Mouse (Mus musculus) neural tube, embryonic 15.5 days (tissue): ENCODE measurements around the gene Tnni3k. TPM values are rescaled to one million over a fixed set of nuclear protein-coding genes. Genes with fewer than 3 reads are reported as not detected.

Source experiments
- ATAC-seq: fragments of 200-750 bp; cut with Nextera tagmentation; 2 replicates; pipeline ENCODE4 v1.8.0; 2017; ENCODE audit warnings: mild to moderate bottlenecking, moderate TSS enrichment, moderate library complexity; ENCODE audit not compliant: low FRiP score
- H3K27ac ChIP-seq: fragments of 300-500 bp; sonication (generic); replicated peaks from 2 replicates; pipeline ENCODE4 v1.5.1; 2015; ENCODE audit warnings: mild to moderate bottlenecking, inconsistent platforms
- H3K27me3 ChIP-seq: fragments of 300-500 bp; sonication (generic); replicated peaks from 2 replicates; pipeline ENCODE4 v1.6.1; 2015; ENCODE audit warnings: inconsistent platforms
- H3K36me3 ChIP-seq: fragments of 300-500 bp; sonication (generic); 2 replicates; pipeline ENCODE4 v1.6.1; 2015; ENCODE audit warnings: inconsistent platforms
- H3K4me1 ChIP-seq: fragments of 300-500 bp; sonication (generic); 2 replicates; pipeline ENCODE4 v1.6.1; 2015; ENCODE audit warnings: inconsistent platforms
- H3K4me2 ChIP-seq: fragments of 300-500 bp; sonication (generic); 2 replicates; pipeline ENCODE4 v1.6.1; 2015; ENCODE audit warnings: inconsistent platforms, mild to moderate bottlenecking, moderate library complexity
- H3K4me3 ChIP-seq: fragments of 300-500 bp; sonication (generic); replicated peaks from 2 replicates; pipeline ENCODE4 v1.5.1; 2015; ENCODE audit warnings: mild to moderate bottlenecking, inconsistent platforms
- H3K9ac ChIP-seq: fragments of 300-500 bp; sonication (generic); replicated peaks from 2 replicates; pipeline ENCODE4 v1.6.1; 2015; ENCODE audit warnings: mild to moderate bottlenecking, inconsistent platforms
- H3K9me3 ChIP-seq: fragments of 300-500 bp; sonication (generic); replicated peaks from 2 replicates; pipeline ENCODE4 v1.6.1; 2016; ENCODE audit warnings: inconsistent platforms
- WGBS: fragments of 180-500 bp; shearing (Covaris S2); methylation state at CpG from one replicate; pipeline ENCODE4 v1.1.7; 2015; ENCODE audit warnings: mixed read lengths; 5-methylcytosine and 5-hydroxymethylcytosine counted together
- polyA plus RNA-seq: library from polyadenylated mRNA; unstranded; fragments of >200 nt; fragmentation: Nextera tagmentation; extraction: Ambion mirVana; gene quantifications from 2 replicates; pipeline ENCODE4 v1.2.1, GENCODE M21; 2015

Tnni3k gene
- polyA plus RNA-seq, 1 experiment from 2014 or later: 0.06 TPM

DNA sequence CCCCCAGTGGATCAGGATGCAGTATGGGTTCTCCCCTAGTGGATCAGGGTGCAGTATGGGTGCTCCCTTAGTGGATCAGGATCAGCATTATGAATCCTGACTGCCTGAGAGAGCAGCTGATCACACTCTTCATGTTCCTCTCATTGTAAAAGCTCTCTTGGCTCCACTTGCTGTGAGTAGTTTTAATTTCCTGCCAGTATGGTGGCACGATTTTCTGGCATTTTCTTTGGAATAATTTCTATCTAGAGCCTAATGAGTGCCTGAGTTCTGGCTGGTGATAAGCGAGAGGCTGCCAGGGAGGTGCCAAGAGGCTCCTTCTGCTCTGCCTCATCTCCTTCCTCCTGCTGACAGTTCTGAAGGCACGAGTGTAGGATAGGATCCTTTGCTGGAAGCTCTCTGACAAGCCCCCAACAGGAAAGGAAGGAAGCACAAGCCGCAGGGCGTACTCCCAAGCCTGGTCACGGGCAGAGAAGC, 109.5 kb downstream of the Tnni3k start:
- Histone ChIP-seq H3K9me3 (no peaks in the 10 kb centered on the region), H3K36me3 (no peaks in the 10 kb centered on the region), H3K4me3 (no peak overlapping the region), H3K27me3 (no peaks in the 10 kb centered on the region), H3K4me1 (no peaks in the 10 kb centered on the region), H3K4me2 (no peak overlapping the region), H3K27ac (no peak overlapping the region), H3K9ac (no peak overlapping the region)
- WGBS: 63% methylated on average over 6 of the region's 6 CpGs
- peak; percentile 82 for ATAC-seq

GRCm38 (mm10) chr3:154927757-154928156, 127.5 kb downstream of the Tnni3k start:
- no peaks in the 10 kb centered on the region for H3K27me3 ChIP-seq
- no peak for ATAC-seq
- H3K4me3 ChIP-seq: no peak overlapping the region
- no peaks in the 10 kb centered on the region for H3K9me3 ChIP-seq
- no peak overlapping the region for H3K4me2 ChIP-seq
- no peak overlapping the region for H3K27ac ChIP-seq
- H3K4me1 ChIP-seq: peaks cover 4% of the 10 kb centered on the region; the same call in 1 of the 2 replicates
- no peak overlapping the region for H3K9ac ChIP-seq
- no peaks in the 10 kb centered on the region for H3K36me3 ChIP-seq
- WGBS: 56% methylated on average over 8 of the region's 8 CpGs

DNA sequence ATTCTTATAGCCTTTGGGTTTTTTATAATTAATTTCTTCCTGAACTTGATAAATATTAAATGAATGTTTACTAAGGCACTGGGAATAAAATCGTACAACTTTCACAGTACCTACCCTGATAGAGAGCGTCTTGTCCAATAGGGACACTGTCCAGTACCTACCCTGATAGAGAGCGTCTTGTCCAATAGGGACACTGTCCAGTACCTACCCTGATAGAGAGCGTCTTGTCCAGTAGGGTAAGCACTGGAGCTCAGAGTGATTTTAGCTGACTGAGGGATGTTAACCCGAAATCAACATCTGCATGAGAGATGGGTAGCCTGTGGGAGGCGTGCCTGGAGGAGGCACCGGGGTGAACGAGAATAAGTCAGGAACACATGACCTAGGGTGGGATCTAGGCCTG, 130.3 kb downstream of the Tnni3k start:
- ATAC-seq: no peak
- Histone ChIP-seq H3K27ac (no peak overlapping the region), H3K36me3 (no peaks in the 10 kb centered on the region), H3K27me3 (no peaks in the 10 kb centered on the region), H3K4me2 (no peak overlapping the region), H3K9ac (no peak overlapping the region), H3K9me3 (no peaks in the 10 kb centered on the region), H3K4me1 (peaks cover 4% of the 10 kb centered on the region; the same call in 1 of the 2 replicates), H3K4me3 (no peak overlapping the region)
- 93% methylated on average over 8 of the region's 8 CpGs for WGBS

DNA sequence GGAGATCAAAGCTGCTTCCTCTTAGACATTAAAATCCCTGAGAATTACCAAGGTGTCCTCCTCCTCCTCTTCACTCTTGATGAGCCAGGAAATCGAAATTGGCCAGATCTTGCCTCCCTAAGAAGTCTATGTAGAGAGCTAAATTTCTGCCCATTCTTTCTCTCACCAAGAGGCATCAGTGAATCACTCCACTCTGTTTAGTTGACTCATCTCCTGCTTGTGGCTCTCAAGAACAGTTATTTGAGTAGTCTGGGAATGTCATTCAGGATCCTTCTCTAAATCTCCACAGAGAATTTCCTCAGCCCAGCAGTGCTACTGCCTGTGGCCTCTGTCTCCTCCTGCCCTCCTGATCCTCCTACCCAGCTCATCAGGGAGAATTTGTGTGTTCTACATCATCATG, 139.6 kb downstream of the Tnni3k start:
- Histone ChIP-seq H3K9me3 (no peaks in the 10 kb centered on the region), H3K27ac (no peak overlapping the region), H3K4me3 (no peak overlapping the region), H3K36me3 (no peaks in the 10 kb centered on the region), H3K27me3 (no peaks in the 10 kb centered on the region), H3K4me1 (no peaks in the 10 kb centered on the region), H3K9ac (no peak overlapping the region), H3K4me2 (no peak overlapping the region)
- WGBS: 69% methylated on average over 1 of the region's 1 CpGs
- ATAC-seq: no peak

DNA sequence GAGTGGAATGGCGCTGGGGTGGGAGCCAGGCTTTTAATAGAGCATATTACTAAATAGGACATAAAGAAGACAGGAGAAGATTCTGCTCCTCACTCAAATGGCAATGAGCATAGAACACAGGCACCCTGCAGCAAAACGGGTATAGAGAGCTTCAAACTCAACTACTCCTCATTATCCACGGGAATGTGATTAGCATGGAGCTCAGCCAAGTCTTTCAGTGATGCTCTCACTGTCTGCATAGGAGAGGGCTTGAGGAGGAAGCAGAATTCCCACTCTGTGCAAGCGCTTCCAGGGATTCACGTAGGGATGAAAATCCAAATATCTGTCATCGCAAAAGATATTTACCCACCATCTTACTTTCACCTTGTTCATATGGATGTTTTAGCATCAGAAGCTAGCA, 141.6 kb downstream of the Tnni3k start:
- no peak overlapping the region for H3K27ac ChIP-seq
- WGBS: 69% methylated on average over 6 of the region's 6 CpGs

DNA sequence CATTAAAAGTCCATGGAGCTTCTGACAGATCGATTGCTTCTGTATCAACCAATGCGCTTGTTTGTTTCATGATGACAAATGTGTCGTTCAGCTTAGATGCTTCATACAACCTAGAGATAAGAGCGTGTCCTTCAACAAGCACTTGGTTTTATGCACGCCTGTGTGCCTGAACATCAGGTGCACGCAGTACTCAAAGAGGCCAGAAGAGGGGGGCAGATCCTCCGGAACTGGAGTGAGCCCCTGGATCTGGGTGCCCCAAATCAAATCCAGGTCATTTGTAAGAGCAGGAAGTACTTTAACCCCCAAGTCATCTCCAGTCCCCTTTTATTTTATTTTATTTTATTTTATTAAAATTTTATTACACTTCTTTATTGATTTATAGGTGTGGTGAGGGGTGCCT, 158.5 kb downstream of the Tnni3k start:
- no peak overlapping the region for H3K9ac ChIP-seq
- no peaks in the 10 kb centered on the region for H3K36me3 ChIP-seq
- H3K27me3 ChIP-seq: no peaks in the 10 kb centered on the region
- H3K27ac ChIP-seq: no peak overlapping the region
- no peak overlapping the region for H3K4me3 ChIP-seq
- no peaks in the 10 kb centered on the region for H3K9me3 ChIP-seq
- 77% methylated on average over 7 of the region's 7 CpGs for WGBS
- ATAC-seq: no peak
- H3K4me1 ChIP-seq: no peaks in the 10 kb centered on the region
- no peak overlapping the region for H3K4me2 ChIP-seq

More for the DNA sequence above, 141.6 kb downstream of the Tnni3k start:
- Histone ChIP-seq H3K36me3 (no peaks in the 10 kb centered on the region), H3K9ac (no peak overlapping the region), H3K27me3 (no peaks in the 10 kb centered on the region), H3K9me3 (no peaks in the 10 kb centered on the region), H3K4me1 (no peaks in the 10 kb centered on the region), H3K4me3 (no peak overlapping the region), H3K4me2 (no peak overlapping the region)
- no peak for ATAC-seq

DNA sequence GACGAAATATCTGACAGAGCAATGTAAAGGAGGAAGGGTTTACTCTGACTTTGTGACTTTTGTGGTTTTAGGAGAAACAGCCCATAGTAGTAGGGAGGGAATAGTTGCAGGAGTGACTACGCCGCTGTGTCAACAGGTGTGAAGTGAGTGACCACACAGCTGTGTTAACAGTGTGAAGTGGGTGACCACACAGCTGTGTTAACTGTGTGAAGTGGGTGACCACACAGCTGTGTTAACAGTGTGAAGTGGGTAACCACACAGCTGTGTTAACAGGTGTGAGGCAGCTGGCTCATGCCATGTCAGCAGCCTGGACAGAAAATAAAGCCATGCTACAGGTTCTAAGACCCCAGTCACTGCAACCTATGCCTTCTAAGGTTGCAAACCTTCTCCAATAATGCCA, 162.0 kb downstream of the Tnni3k start:
- no peak for ATAC-seq

DNA sequence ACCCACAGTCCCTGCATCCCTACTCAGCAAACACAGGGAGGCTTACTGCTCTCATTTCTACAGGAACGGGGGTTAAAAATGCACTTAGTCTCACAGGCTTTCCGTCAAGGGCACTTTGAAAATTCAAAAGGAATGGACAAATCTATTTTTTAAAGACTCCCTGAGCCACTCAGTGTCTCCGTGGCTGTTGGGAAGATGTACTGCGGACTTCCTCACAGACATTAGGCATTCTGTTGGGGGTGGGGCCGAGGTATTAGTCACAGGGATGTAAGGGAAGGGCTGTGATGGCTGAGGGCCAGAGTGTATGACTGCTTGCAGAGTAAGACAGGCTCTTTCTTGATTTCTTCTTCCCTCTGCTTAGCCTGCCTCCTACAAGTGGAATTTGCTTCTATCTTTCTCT, 169.8 kb downstream of the Tnni3k start:
- no peak overlapping the region for H3K9ac ChIP-seq
- no peak overlapping the region for H3K4me3 ChIP-seq
- no peaks in the 10 kb centered on the region for H3K36me3 ChIP-seq
- H3K27me3 ChIP-seq: no peaks in the 10 kb centered on the region
- H3K9me3 ChIP-seq: no peaks in the 10 kb centered on the region
- H3K4me2 ChIP-seq: no peak overlapping the region
- ATAC-seq: 0 out of 2 replicates have a peak, but pooled peaks have one; percentile 65
- peaks cover 3% of the 10 kb centered on the region; the same call in 1 of the 2 replicates for H3K4me1 ChIP-seq
- H3K27ac ChIP-seq: no peak overlapping the region
- 34% methylated on average over 5 of the region's 5 CpGs for WGBS

More for the DNA sequence above, 162.0 kb downstream of the Tnni3k start:
- Histone ChIP-seq H3K4me2 (no peak overlapping the region), H3K27me3 (no peaks in the 10 kb centered on the region), H3K4me3 (no peak overlapping the region), H3K4me1 (no peaks in the 10 kb centered on the region), H3K36me3 (no peaks in the 10 kb centered on the region), H3K9me3 (no peaks in the 10 kb centered on the region), H3K9ac (no peak overlapping the region), H3K27ac (no peak overlapping the region)
- WGBS: 92% methylated on average over 3 of the region's 3 CpGs

DNA sequence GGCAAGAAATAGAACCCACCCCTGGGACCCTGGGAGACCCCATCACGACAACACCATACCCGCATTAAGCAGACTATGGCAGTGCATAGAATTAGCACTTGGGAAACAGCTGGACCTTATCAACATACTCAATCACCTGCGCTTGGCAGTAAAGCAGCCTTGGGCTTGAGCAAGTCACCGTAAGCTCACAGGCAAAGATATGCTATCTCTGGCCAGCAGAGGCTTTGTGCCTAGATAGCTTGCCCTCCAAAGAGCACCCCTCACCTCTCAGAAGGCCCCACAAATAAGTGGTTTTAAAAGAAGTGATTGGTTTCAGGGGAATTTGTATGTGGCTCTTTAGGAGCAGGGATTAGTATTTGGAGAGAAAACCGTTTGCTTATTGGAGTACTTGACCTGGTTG, 170.2 kb downstream of the Tnni3k start:
- H3K9ac ChIP-seq: no peak overlapping the region
- WGBS: 47% methylated on average over 5 of the region's 5 CpGs
- no peak for ATAC-seq

DNA sequence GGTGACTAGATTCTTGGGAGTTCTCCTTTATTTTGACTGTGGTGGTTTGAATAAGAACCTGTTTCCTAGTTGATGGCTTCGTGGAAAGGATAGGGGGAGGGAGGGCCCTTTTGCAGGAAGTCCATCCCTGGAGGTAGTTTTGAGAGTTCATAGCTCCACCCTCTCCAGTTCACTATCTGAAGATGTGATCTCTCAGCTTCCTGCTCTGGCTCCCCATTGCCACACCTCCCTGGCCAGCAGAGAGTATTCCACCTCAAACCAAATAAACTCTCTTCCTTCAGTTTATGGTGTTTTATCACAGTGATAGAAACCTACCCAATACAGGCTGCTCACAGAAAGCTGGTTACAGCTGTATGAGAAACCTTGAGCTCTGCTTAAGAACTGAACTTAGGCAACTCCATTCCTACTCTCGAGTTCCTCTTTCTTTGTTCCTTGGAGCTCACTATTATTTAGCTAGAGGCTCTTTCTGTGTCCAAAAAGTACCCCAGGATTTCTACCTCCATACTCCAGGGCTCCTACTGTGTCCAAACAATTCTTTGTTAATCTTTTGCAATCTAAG, 173.7 kb downstream of the Tnni3k start:
- 74% methylated on average over 2 of the region's 2 CpGs for WGBS
- Histone ChIP-seq H3K4me1 (peaks cover 6% of the 10 kb centered on the region; the same call in 1 of the 2 replicates), H3K9ac (no peak overlapping the region), H3K27me3 (no peaks in the 10 kb centered on the region), H3K36me3 (no peaks in the 10 kb centered on the region), H3K27ac (no peak overlapping the region), H3K4me2 (no peak overlapping the region), H3K4me3 (no peak overlapping the region), H3K9me3 (no peaks in the 10 kb centered on the region)
- no peak for ATAC-seq

More for the DNA sequence above, 170.2 kb downstream of the Tnni3k start:
- H3K9me3 ChIP-seq: no peaks in the 10 kb centered on the region
- no peak overlapping the region for H3K27ac ChIP-seq
- H3K4me1 ChIP-seq: peaks cover 6% of the 10 kb centered on the region; the same call in 1 of the 2 replicates
- H3K4me3 ChIP-seq: no peak overlapping the region
- no peak overlapping the region for H3K4me2 ChIP-seq
- H3K36me3 ChIP-seq: no peaks in the 10 kb centered on the region
- H3K27me3 ChIP-seq: no peaks in the 10 kb centered on the region

- Histone ChIP-seq H3K36me3 (no peaks in the 10 kb centered on the region), H3K4me2 (no peak overlapping the region), H3K9ac (no peak overlapping the region), H3K9me3 (no peaks in the 10 kb centered on the region), H3K4me1 (peaks cover 6% of the 10 kb centered on the region; the same call in 1 of the 2 replicates), H3K27me3 (no peaks in the 10 kb centered on the region), H3K4me3 (no peak overlapping the region), H3K27ac (no peak overlapping the region)
- 46% methylated on average over 4 of the region's 4 CpGs for WGBS
- no peak for ATAC-seq
Measured at GRCm38 (mm10) chr3:154880536-154880939, 174.7 kb downstream of the Tnni3k start.

DNA sequence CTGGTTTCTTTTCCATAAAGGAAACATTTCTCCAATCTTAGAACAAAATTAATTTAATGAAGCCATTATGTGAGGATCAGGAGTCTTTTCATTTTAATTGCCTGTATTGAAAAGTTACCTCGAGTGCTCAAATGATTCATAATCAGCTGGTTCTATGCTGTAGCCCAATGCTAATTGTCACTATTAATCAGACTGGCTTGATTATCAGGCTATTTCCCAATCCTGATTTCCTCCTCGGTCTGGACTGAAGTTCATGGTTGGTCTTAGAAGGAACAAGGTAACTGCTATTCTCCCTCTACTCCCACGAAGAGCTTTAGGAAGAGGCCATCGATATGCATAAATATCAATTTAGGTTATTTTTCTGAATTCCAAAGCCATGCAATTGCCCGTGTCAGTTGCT, 175.1 kb downstream of the Tnni3k start:
- 73% methylated on average over 5 of the region's 5 CpGs for WGBS
- no peak overlapping the region for H3K27ac ChIP-seq
- no peaks in the 10 kb centered on the region for H3K9me3 ChIP-seq
- no peak overlapping the region for H3K9ac ChIP-seq
- no peaks in the 10 kb centered on the region for H3K36me3 ChIP-seq
- H3K4me1 ChIP-seq: peaks cover 6% of the 10 kb centered on the region; the same call in 1 of the 2 replicates
- H3K4me3 ChIP-seq: no peak overlapping the region
- ATAC-seq: no peak
- H3K27me3 ChIP-seq: no peaks in the 10 kb centered on the region
- H3K4me2 ChIP-seq: no peak overlapping the region
